Mouse (Mus musculus) midbrain, embryonic 12.5 days (tissue): ENCODE data around the gene Phlpp1. TPM values are rescaled to one million over a fixed set of nuclear protein-coding genes. Genes with fewer than 3 reads are reported as not detected.

Experiments
- ATAC-seq: fragments of 200-750 bp; cut with Nextera tagmentation; 2 replicates; pipeline ENCODE4 v1.8.0; 2017; ENCODE audit warnings: low read depth, moderate TSS enrichment, moderate library complexity; ENCODE audit not compliant: low FRiP score
- H3K27ac ChIP-seq: fragments of 300-500 bp; sonication (generic); replicated peaks from 2 replicates; pipeline ENCODE4 v1.5.1; 2016; ENCODE audit warnings: mild to moderate bottlenecking
- H3K27me3 ChIP-seq: fragments of 300-500 bp; sonication (generic); 2 replicates; pipeline ENCODE4 v1.6.1; 2016; ENCODE audit warnings: mild to moderate bottlenecking
- H3K36me3 ChIP-seq: fragments of 300-500 bp; sonication (generic); 2 replicates; pipeline ENCODE4 v1.6.1; 2016
- H3K4me1 ChIP-seq: fragments of 300-500 bp; sonication (generic); 2 replicates; pipeline ENCODE4 v1.6.1; 2016
- H3K4me2 ChIP-seq: fragments of 300-500 bp; sonication (generic); replicated peaks from 2 replicates; pipeline ENCODE4 v1.6.1; 2016; ENCODE audit warnings: mild to moderate bottlenecking, moderate library complexity
- H3K4me3 ChIP-seq: fragments of 300-500 bp; sonication (generic); 2 replicates; pipeline ENCODE4 v1.5.1; 2016; ENCODE audit warnings: mild to moderate bottlenecking
- H3K9ac ChIP-seq: fragments of 300-500 bp; sonication (generic); replicated peaks from 2 replicates; pipeline ENCODE4 v1.6.1; 2016; ENCODE audit warnings: mild to moderate bottlenecking, moderate library complexity
- H3K9me3 ChIP-seq: fragments of 300-500 bp; sonication (generic); 2 replicates; pipeline ENCODE4 v1.6.1; 2016; ENCODE audit warnings: mild to moderate bottlenecking
- WGBS: fragments of 180-500 bp; shearing (Covaris S2); methylation state at CpG from one replicate; pipeline ENCODE4 v1.1.7; 2016; 5-methylcytosine and 5-hydroxymethylcytosine counted together
- polyA plus RNA-seq: library from polyadenylated mRNA; unstranded; fragments of >200 nt; fragmentation: Nextera tagmentation; extraction: Ambion mirVana; gene quantifications from 2 replicates; pipeline ENCODE4 v1.2.1, GENCODE M21; 2016

Gene Phlpp1
- polyA plus RNA-seq, 1 experiment from 2014 or later = 8.6 TPM

DNA sequence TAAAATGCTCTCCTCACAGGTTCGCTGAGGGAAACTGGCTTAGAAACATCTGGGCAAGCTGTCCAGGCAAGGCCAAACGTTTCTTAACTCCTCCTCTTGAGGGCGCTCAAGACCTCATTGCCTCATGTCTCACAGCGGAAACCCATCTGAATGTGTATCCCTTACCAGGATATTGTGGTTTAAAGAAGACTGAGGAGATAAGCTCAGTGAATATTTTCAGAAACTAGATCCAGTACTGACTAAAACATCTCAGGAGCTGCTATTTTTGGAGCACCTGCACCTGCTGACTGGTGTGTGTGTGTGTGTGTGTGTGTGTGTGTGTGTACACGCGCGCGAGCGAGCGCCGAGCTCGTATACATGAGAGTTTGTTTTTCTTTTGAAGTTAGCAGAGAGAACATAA is 19.7 kb upstream of the Phlpp1 start:
- no peak overlapping the region for H3K9ac ChIP-seq
- no peak overlapping the region for H3K4me3 ChIP-seq
- no peaks in the 10 kb centered on the region for H3K36me3 ChIP-seq
- H3K9me3 ChIP-seq = no peaks in the 10 kb centered on the region
- H3K4me2 ChIP-seq = no peak overlapping the region
- H3K27me3 ChIP-seq = no peaks in the 10 kb centered on the region
- WGBS = 85% methylated on average over 12 of the region's 12 CpGs
- no peak overlapping the region for H3K27ac ChIP-seq
- peaks cover 4% of the 10 kb centered on the region; the same call in 1 of the 2 replicates for H3K4me1 ChIP-seq
- ATAC-seq = no peak

DNA sequence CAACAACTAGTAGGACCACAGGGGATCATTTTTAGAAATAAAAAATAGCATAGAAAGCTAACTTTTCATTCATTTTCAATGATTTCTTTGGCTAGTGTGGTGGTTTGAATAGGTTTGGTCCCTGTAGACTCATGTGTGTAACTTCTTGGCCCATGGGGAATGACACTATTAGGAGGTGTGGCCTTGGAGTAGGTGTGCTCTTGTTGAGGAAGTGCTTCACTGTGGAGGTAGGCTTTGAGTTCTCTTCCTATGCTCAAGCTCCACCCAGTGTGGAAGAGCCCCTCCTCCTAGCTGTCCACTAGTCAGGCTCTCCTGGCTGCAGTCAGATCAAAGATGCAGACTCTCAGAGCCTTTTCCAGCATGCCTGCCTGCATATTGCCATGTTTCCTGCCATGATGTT is 18.8 kb upstream of the Phlpp1 start:
- Histone ChIP-seq H3K36me3 (no peaks in the 10 kb centered on the region), H3K4me2 (no peak overlapping the region), H3K27me3 (no peaks in the 10 kb centered on the region), H3K9ac (no peak overlapping the region), H3K4me3 (no peak overlapping the region), H3K9me3 (no peaks in the 10 kb centered on the region), H3K27ac (no peak overlapping the region), H3K4me1 (peaks cover 4% of the 10 kb centered on the region; the same call in 1 of the 2 replicates)
- no peak for ATAC-seq

DNA sequence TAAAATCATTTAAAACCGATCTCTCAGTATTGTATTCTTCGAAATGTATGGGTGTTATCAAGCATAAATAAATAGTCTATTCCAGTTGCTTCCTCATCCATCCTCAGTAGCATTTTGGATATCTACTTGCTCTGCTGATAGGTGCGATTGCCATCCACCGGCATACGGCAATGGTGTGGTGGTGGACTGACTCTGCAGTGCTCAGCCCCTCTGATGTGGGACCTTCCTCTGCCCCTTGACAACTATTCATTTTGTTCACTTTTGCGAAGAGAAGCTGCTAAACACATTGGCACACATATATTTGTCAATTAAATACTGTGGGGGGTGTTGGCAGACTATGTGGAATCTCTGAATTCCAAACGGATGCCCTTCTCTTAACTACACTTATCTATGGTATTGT is 17.0 kb upstream of the Phlpp1 start:
- H3K4me2 ChIP-seq = no peak overlapping the region
- H3K27ac ChIP-seq = no peak overlapping the region
- H3K27me3 ChIP-seq = no peaks in the 10 kb centered on the region
- no peaks in the 10 kb centered on the region for H3K36me3 ChIP-seq
- H3K9me3 ChIP-seq = no peaks in the 10 kb centered on the region
- WGBS = 87% methylated on average over 7 of the region's 7 CpGs
- no peak for ATAC-seq
- H3K4me3 ChIP-seq = no peak overlapping the region
- H3K4me1 ChIP-seq = 0 out of 2 replicates have a peak, but pooled peaks cover 2% of the 10 kb centered on the region
- no peak overlapping the region for H3K9ac ChIP-seq

DNA sequence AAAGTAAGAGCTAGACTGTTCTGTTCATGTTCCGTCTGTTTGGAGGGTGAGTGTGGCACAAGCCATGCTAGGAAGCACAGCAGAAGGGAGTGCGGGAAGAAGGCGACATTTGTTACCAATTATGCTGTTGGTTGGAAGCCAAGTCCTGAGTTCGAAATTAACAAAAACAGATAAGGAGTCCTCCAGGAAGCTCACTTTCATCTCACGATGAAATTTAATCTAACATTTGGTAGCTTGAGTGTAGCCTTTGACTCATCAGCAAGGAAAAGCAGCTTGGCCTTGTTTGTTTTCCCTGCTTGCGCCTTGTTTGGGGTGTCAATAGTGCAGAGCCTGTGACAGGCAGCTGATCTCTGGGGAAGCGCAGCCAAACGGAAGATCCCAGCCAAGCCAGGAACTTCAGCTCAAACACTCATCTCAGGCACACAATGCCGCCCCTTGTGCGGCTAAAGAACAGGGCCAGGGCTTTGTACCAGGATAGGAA is 16.4 kb upstream of the Phlpp1 start:
- no peak for ATAC-seq
- no peak overlapping the region for H3K4me3 ChIP-seq
- no peaks in the 10 kb centered on the region for H3K27me3 ChIP-seq
- no peak overlapping the region for H3K27ac ChIP-seq
- H3K36me3 ChIP-seq = no peaks in the 10 kb centered on the region
- WGBS = 51% methylated on average over 10 of the region's 10 CpGs
- H3K4me1 ChIP-seq = 0 out of 2 replicates have a peak, but pooled peaks cover 2% of the 10 kb centered on the region
- H3K9ac ChIP-seq = no peak overlapping the region
- H3K4me2 ChIP-seq = no peak overlapping the region
- H3K9me3 ChIP-seq = no peaks in the 10 kb centered on the region

DNA sequence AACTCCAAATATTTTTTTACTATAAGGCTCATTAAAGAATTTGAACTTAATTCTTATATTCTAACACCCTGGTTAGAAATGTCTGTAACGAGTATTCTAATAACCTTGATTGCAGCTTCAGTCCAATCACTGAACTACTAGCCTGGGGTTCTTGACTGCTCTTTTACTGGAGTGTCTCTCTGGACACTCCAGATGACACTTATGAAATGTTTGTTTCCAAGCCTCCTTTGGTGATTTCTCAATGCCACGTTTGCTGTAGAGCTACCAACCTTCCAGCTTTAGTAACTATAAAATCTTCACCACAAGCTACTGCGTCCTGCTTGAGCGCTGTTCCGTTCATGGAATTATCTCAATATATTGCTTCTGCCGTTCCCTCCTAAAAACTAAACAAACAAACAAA is 15.8 kb upstream of the Phlpp1 start:
- Histone ChIP-seq H3K9ac (no peak overlapping the region), H3K4me3 (no peak overlapping the region), H3K4me2 (no peak overlapping the region), H3K9me3 (no peaks in the 10 kb centered on the region), H3K27ac (no peak overlapping the region), H3K4me1 (0 out of 2 replicates have a peak, but pooled peaks cover 2% of the 10 kb centered on the region), H3K27me3 (no peaks in the 10 kb centered on the region), H3K36me3 (no peaks in the 10 kb centered on the region)
- ATAC-seq = no peak
- WGBS = 81% methylated on average over 6 of the region's 6 CpGs

DNA sequence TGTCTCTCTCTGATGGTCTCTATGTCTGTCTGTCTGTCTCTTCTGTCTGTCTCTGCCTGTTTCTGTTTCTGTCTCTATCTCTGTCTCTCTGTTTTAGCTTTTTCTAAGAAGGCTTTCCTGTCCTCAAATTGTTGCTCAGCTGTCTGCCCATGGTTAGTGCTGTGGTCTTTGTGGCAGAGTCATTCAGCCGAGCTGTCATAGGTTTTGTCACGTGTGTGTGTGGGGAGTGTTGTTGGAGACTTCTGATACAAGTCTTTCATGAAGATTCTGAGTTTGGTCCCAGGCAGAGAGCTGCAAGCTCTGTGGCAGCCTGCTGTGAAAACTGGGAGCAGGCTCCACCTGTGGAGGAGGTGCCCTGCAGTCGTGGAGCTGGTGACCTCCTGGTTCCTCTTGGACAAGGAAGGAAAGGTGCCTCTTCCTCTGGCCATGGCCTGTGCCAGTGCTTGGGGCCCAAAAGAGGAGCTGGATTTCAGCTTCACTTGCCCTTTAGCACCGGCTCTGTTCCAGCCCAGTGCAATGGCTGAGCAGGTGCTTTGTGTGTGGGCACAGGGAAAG is 13.5 kb upstream of the Phlpp1 start:
- H3K27me3 ChIP-seq = no peaks in the 10 kb centered on the region
- no peaks in the 10 kb centered on the region for H3K36me3 ChIP-seq
- 0 out of 2 replicates have a peak, but pooled peaks cover 2% of the 10 kb centered on the region for H3K4me1 ChIP-seq
- no peak overlapping the region for H3K9ac ChIP-seq
- H3K4me2 ChIP-seq = no peak overlapping the region
- ATAC-seq = no peak
- WGBS = 75% methylated on average over 4 of the region's 4 CpGs
- H3K4me3 ChIP-seq = no peak overlapping the region
- H3K27ac ChIP-seq = no peak overlapping the region
- no peaks in the 10 kb centered on the region for H3K9me3 ChIP-seq

DNA sequence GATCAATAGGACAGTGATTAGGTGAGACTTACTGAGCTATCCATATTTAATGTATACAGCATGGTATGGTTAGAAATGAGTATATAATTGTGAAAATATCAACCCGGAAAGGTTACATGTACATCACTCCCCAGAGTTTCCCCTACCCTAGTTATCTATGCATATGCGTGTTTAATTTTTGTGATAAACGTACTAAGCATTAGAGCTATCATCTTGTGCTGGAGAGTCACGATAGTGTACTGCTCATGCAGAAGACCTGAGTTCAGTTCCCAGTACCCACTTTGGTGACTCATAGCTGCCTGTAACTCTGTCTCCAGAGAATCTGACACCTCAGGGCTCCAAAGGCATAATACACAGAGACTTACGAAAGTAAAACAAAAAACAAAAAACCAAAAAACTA is 11.9 kb upstream of the Phlpp1 start:
- Histone ChIP-seq H3K27me3 (no peaks in the 10 kb centered on the region), H3K4me1 (0 out of 2 replicates have a peak, but pooled peaks cover 2% of the 10 kb centered on the region), H3K9ac (no peak overlapping the region), H3K4me3 (no peak overlapping the region), H3K36me3 (no peaks in the 10 kb centered on the region), H3K9me3 (no peaks in the 10 kb centered on the region), H3K4me2 (no peak overlapping the region), H3K27ac (no peak overlapping the region)
- WGBS = 95% methylated on average over 5 of the region's 5 CpGs
- ATAC-seq = no peak

DNA sequence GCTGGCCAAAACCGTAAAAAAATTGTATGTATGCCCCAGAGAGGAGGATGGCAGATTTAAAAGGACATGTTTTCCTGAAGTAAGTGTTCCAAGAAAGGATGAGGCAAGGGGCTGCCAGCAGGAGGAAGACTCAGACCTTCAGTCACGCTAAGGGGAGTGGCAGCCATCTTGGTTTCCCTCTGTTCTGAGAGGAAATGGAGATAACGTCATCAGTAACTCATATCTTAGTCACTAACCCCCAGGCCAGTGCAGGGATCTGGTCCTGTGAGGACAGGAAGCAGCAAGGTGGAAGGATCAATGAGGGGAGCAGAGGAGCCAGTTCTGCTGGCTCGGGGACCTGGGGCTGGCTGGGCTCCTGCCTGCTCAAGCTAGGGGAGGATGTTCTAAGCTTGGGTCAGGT is 10.6 kb upstream of the Phlpp1 start:
- Histone ChIP-seq H3K27ac (no peak overlapping the region), H3K27me3 (no peaks in the 10 kb centered on the region), H3K9ac (no peak overlapping the region), H3K4me2 (no peak overlapping the region), H3K36me3 (no peaks in the 10 kb centered on the region), H3K4me3 (no peak overlapping the region), H3K4me1 (no peaks in the 10 kb centered on the region), H3K9me3 (no peaks in the 10 kb centered on the region)
- WGBS = 86% methylated on average over 4 of the region's 4 CpGs
- no peak for ATAC-seq

DNA sequence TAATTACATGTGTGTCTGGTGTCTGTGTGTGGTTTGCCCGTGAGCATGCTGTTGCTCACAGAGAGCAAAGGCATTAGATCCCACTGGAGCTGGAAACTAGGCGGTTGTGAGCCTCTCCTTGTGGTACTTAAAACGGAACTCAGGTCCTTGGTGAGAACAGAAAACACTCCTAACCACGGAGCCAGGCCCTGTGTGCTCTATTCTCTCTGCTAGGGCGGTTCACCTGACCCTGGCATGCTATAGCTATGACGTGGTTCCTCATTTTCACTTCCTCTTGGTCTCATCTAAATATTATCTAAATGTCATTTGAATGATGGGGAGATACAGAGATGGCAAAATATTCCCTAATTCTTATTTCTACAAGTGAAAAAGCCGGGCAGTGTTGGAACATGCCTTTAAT is 9.0 kb upstream of the Phlpp1 start:
- no peak for ATAC-seq
- no peak overlapping the region for H3K4me3 ChIP-seq
- 77% methylated on average over 7 of the region's 7 CpGs for WGBS
- H3K4me2 ChIP-seq = no peak overlapping the region
- H3K27me3 ChIP-seq = no peaks in the 10 kb centered on the region
- no peak overlapping the region for H3K27ac ChIP-seq
- H3K9ac ChIP-seq = no peak overlapping the region
- H3K36me3 ChIP-seq = no peaks in the 10 kb centered on the region
- no peaks in the 10 kb centered on the region for H3K9me3 ChIP-seq
- H3K4me1 ChIP-seq = 0 out of 2 replicates have a peak, but pooled peaks cover 2% of the 10 kb centered on the region

DNA sequence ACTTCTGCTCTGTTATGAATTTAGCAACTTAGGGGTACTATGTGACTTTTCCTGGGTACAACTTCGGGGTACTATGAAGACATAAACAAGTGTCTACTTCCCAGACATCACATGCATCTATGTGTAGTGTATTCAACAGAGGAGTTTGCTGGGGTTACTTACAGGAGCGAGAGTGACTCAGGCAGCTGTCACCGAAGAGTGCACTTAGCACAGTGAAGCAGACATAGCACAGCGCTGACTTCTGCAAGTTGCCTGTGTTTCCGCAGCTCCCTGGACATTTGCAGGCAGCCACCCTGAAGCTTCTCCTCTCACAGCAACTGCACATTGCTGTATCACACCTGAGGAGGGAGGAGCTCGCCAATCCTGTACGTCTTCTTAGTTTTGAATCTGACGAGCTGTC is 8.2 kb upstream of the Phlpp1 start:
- no peak overlapping the region for H3K27ac ChIP-seq
- no peaks in the 10 kb centered on the region for H3K9me3 ChIP-seq
- ATAC-seq = no peak
- 0 out of 2 replicates have a peak, but pooled peaks cover 2% of the 10 kb centered on the region for H3K4me1 ChIP-seq
- no peaks in the 10 kb centered on the region for H3K27me3 ChIP-seq
- H3K4me2 ChIP-seq = no peak overlapping the region
- no peaks in the 10 kb centered on the region for H3K36me3 ChIP-seq
- H3K4me3 ChIP-seq = no peak overlapping the region
- 95% methylated on average over 8 of the region's 8 CpGs for WGBS
- no peak overlapping the region for H3K9ac ChIP-seq

DNA sequence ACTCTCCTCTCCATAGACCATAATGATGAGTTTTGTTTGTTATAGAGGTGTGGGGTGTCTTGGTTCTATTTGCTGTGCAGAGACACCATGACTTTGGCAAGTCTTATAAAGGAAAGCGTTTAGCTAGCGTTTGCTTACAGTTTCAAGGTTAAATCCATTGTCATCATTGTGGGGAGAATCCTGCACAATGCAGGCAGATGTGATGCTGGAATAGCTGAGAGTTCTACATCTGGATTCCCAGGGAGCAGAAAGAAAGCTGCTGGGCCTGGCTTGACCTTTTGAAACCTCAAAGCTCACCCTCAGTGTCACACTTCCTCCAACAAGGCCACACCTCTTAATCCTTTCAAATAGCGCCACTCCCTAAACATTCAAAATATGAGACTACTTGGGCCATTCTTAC is 7.4 kb upstream of the Phlpp1 start:
- WGBS = 84% methylated on average over 3 of the region's 3 CpGs
- no peak overlapping the region for H3K9ac ChIP-seq
- ATAC-seq = no peak
- no peaks in the 10 kb centered on the region for H3K27me3 ChIP-seq
- no peak overlapping the region for H3K4me3 ChIP-seq
- H3K9me3 ChIP-seq = no peaks in the 10 kb centered on the region
- H3K36me3 ChIP-seq = no peaks in the 10 kb centered on the region
- 0 out of 2 replicates have a peak, but pooled peaks cover 2% of the 10 kb centered on the region for H3K4me1 ChIP-seq
- H3K27ac ChIP-seq = no peak overlapping the region
- H3K4me2 ChIP-seq = no peak overlapping the region

DNA sequence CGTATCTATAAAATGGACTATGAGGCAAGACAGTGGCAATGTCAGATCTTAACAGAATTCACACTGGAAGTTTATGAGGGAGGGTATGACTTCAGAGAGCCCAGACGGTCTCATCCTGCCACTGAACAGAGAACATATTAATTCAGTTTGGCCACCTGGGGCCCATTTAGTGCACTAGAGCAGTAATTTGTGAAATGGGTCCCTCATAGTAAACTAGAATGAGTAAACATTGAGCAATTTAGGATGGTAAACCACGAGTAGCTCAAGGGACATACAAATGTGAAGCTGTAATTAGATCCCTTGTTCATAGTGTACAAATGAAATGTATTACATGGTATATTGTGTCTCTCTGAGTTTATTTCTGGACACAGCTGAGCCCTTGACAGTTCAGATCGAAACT is 3.6 kb upstream of the Phlpp1 start:
- Histone ChIP-seq H3K4me2 (no peak overlapping the region), H3K9me3 (no peaks in the 10 kb centered on the region), H3K36me3 (no peaks in the 10 kb centered on the region), H3K4me1 (peaks cover 7% of the 10 kb centered on the region; the same call in 1 of the 2 replicates), H3K9ac (no peak overlapping the region), H3K27ac (no peak overlapping the region), H3K27me3 (no peaks in the 10 kb centered on the region), H3K4me3 (no peak overlapping the region)
- 57% methylated on average over 4 of the region's 4 CpGs for whole genome bisulfite sequencing
- no peak for ATAC-seq

DNA sequence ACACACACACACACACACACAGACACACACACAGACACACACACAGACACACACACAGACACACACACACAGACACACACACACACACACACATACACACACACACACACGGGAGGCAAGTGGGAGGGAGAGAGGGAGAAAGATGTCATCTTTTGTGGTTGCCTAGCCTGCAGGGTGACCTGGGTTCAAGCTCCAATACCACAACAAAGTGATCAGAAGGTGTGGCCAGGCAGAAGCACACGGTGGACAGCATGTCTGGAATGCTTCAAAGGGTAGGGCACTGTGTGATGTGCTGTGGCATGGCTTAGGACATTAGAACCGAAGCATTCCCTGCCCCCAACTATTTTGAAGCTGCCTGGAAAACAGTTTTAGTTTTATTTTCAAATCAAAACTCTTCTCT is 2.8 kb upstream of the Phlpp1 start:
- Histone ChIP-seq H3K4me1 (peaks cover 14% of the 10 kb centered on the region), H3K4me3 (no peak overlapping the region), H3K36me3 (no peaks in the 10 kb centered on the region), H3K4me2 (no peak overlapping the region), H3K27ac (no peak overlapping the region), H3K27me3 (no peaks in the 10 kb centered on the region), H3K9me3 (no peaks in the 10 kb centered on the region), H3K9ac (no peak overlapping the region)
- no peak for ATAC-seq
- whole genome bisulfite sequencing = 50% methylated on average over 3 of the region's 3 CpGs
